9 mouse cellular contexts compared by ENCODE assay signal in the genomic region with DNA sequence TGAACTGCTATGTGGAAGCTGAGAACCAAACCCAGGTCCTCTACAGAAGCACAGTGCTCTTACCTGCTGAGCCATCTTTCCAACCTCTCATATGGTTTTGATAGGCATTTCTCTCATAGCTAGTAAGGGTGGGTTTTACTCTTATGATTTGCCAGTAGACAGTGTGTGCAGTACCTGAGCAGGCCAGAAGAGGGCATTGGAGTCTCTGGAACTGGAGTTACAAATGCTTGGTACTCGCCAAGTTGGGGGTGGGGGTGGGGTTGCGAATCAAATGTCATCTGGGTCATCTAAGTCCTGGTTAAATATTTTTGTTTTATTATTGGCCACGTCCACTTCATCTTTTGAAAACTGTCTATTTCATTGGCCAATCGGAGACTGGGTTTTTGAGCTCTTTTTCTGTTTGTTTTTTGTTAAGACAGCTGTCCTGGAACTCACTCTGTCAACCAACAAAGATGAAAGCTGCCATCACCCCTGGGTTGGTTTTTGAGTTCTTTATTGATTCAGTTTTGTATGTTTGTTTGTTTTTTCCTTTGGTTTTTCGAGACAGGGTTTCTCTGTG. TPM values are rescaled to one million over a fixed set of nuclear protein-coding genes. Genes with fewer than 3 reads are reported as not detected.
DNase-seq lines count a peak whose midpoint lies in the region; ATAC-seq and TF ChIP-seq lines count a peak whose summit lies in the region.
"Had no signal": no experiment of that assay in that cellular context is flagged by ENCODE, and none has a peak within 500 bp of the region (broad histone marks: within the 10 kb centered on the region; RNA-seq: fewer than 3 reads in every experiment).

No protein-coding gene starts in this region.

- no peaks in the 10 kb centered on the region for H3K27me3 ChIP-seq in MEL (ENCODE audit: control insufficient read depth in 1 of 2, insufficient read depth in 2 of 2, low read length in 2 of 2)
- H3K27me3 ChIP-seq in liver, embryonic 14.5 days (ENCODE audit: control insufficient read depth, insufficient read depth, low read length): no peaks in the 10 kb centered on the region
- H3K27me3 ChIP-seq: heart, embryonic 13.5 days had no signal

- no peak overlapping the region for H3K27ac ChIP-seq in MEL (ENCODE audit: control insufficient read depth, low read depth, low read length)
- H3K27ac ChIP-seq in bone marrow, adult 2 months (ENCODE audit: control insufficient read depth, insufficient read depth, low read depth, low read length, poor library complexity): no peak overlapping the region
- H3K27ac ChIP-seq in liver, embryonic 14.5 days: no peak overlapping the region

- TF ChIP-seq RAD21 in MEL (IDR thresholded peaks at IDR 0.05; ENCODE audit: low read depth, low read length): peak; percentile 62

- no peak overlapping the region for H3K9ac ChIP-seq in MEL (ENCODE audit: control insufficient read depth, low read depth, low read length, poor library complexity, severe bottlenecking)
- H3K9ac ChIP-seq in liver, embryonic 14.5 days (replicated peaks): no peak overlapping the region
- H3K9ac ChIP-seq: heart, embryonic 13.5 days had no signal

- 58% methylated on average over 5 of the region's 5 CpGs for WGBS in bone marrow, adult 2 months
- 38% methylated on average over 5 of the region's 5 CpGs for WGBS in liver, embryonic 14.5 days (ENCODE audit: insufficient replicate concordance)

- no peak overlapping the region for H3K4me2 ChIP-seq in liver, embryonic 14.5 days (ENCODE audit: low read depth)
- H3K4me2 ChIP-seq: heart, embryonic 13.5 days had no signal

- H3K79me2 ChIP-seq in MEL (ENCODE audit: control insufficient read depth, insufficient read depth, low read length, poor library complexity): no peaks in the 10 kb centered on the region; the same call in 1 of the 2 replicates

- TF ChIP-seq CTCF in MEL (IDR thresholded peaks at IDR 0.05 in 2 of 3, conservative IDR thresholded peaks at IDR 0.05 in 1 of 3; ENCODE audit: control insufficient read depth in 1 of 3, insufficient read depth in 1 of 3, low read depth in 2 of 3, low read length in 3 of 3, poor library complexity in 1 of 3, severe bottlenecking in 1 of 3): peak; percentile 73 to 88 (median 73)
- TF ChIP-seq CTCF in bone marrow, adult 2 months (IDR thresholded peaks at IDR 0.05; ENCODE audit: control insufficient read depth, insufficient read depth, low read length): peak; percentile 66
- TF ChIP-seq CTCF in liver, embryonic 14.5 days (IDR thresholded peaks at IDR 0.05; ENCODE audit: low read depth): peak; percentile 84

- peaks cover 0 to 5% of the 10 kb centered on the region in 2 experiments; a peak in 1 of 4 replicates for H3K36me3 ChIP-seq in MEL (ENCODE audit: control insufficient read depth in 1 of 2, insufficient read depth in 2 of 2, low read length in 2 of 2)
- H3K36me3 ChIP-seq in liver, embryonic 14.5 days (replicated peaks; ENCODE audit: control insufficient read depth, insufficient read depth, low read depth): peaks cover 15% of the 10 kb centered on the region

- intact Hi-C loops in heart, postnatal 10 days (cut with DNase I): loop anchor here (2.0 kb wide), 1 partner anchor 51 kb away; no protein-coding TSS in a partner anchor

- peaks cover 0 to 4% of the 10 kb centered on the region in 2 experiments; a peak in 1 of 4 replicates for H3K4me1 ChIP-seq in MEL (ENCODE audit: control insufficient read depth in 1 of 2, insufficient read depth in 2 of 2, low read length in 2 of 2)
- peaks cover 1% of the 10 kb centered on the region; the same call in 1 of the 2 replicates for H3K4me1 ChIP-seq in bone marrow, adult 2 months (ENCODE audit: control insufficient read depth, insufficient read depth, low read length)
- H3K4me1 ChIP-seq in liver, embryonic 14.5 days (replicated peaks; ENCODE audit: control insufficient read depth in 2 of 2, insufficient read depth in 2 of 2, low read length in 1 of 2): peaks cover 7 to 24% of the 10 kb centered on the region in 2 experiments

- no peak overlapping the region for H3K4me3 ChIP-seq in MEL (ENCODE audit: control insufficient read depth in 1 of 2, insufficient read depth in 1 of 2, low read depth in 2 of 2, low read length in 2 of 2)
- no peak overlapping the region for H3K4me3 ChIP-seq in bone marrow, adult 2 months (replicated peaks; ENCODE audit: control insufficient read depth, low read depth, low read length)
- no peak overlapping the region for H3K4me3 ChIP-seq in liver, embryonic 14.5 days (ENCODE audit: insufficient read depth in 1 of 2, low read depth in 2 of 2, low read length in 2 of 2)
- H3K4me3 ChIP-seq: heart, embryonic 13.5 days; myocyte had no signal

- no peaks in the 10 kb centered on the region for H3K9me3 ChIP-seq in MEL (replicated peaks; ENCODE audit: insufficient read depth, low read length)
- no peaks in the 10 kb centered on the region for H3K9me3 ChIP-seq in liver, embryonic 14.5 days (ENCODE audit: control insufficient read depth, low read length)
- H3K9me3 ChIP-seq: heart, embryonic 13.5 days had no signal

- ATAC-seq in liver, embryonic 14.5 days (ENCODE audit: insufficient read depth): no peak

- peak; percentile 55 to 69 for DNase-seq in left cerebral cortex, adult 18-20 months (ENCODE audit: low spot score in 2 of 2)
- no peak for DNase-seq in left cerebral cortex, adult 8-10 months (ENCODE audit: low spot score in 2 of 2)
- peak; percentile 89 for DNase-seq in MEL (ENCODE audit: low read depth, low spot score)
- DNase-seq in heart, postnatal 10 days: peak; percentile 65 to 82
- peak; percentile 56 to 59 (median 57) for DNase-seq in liver, embryonic 14.5 days (ENCODE audit: low read depth in 3 of 3, low spot score in 3 of 3)
- DNase-seq in spleen, adult 18-20 months: peak; percentile 39 to 73

- 0 out of 4 replicates have a peak, but pooled peaks of 1 of the 2 experiments have one; percentile 9 for TF ChIP-seq EP300 in MEL (IDR thresholded peaks at IDR 0.05; ENCODE audit: low read depth in 1 of 2, low read length in 2 of 2)
- TF ChIP-seq EP300 in liver, embryonic 14.5 days (IDR thresholded peaks at IDR 0.05; ENCODE audit: low read depth): no peak

- TF ChIP-seq POLR2A in MEL (IDR thresholded peaks at IDR 0.05; ENCODE audit: control insufficient read depth in 1 of 2, insufficient read depth in 1 of 2, low read depth in 1 of 2, low read length in 2 of 2, poor library complexity in 1 of 2): no peak
- no peak for TF ChIP-seq POLR2A in bone marrow, adult 2 months (IDR thresholded peaks at IDR 0.05; ENCODE audit: borderline replicate concordance, control insufficient read depth, low read depth, low read length)

TF ChIP-seq in MEL, 35 proteins besides CTCF, POLR2A, EP300 and RAD21 (continues in another document):
- no peak for TF ChIP-seq ZMIZ1 (IDR thresholded peaks at IDR 0.05; ENCODE audit: low read depth, low read length)
- TF ChIP-seq SIN3A (IDR thresholded peaks at IDR 0.05; ENCODE audit: low read length): peak; percentile 47; the same call in 1 of the 2 replicates
- no peak for TF ChIP-seq MXI1 (IDR thresholded peaks at IDR 0.05; ENCODE audit: low read depth, low read length)

RNA-seq across cellular contexts. Expression of a gene that starts 21.9 kb away (rescaled TPM):
- total RNA-seq in left cerebral cortex, adult 18-20 months (2021): 10 to 100 TPM; 11.9 to 14.6 TPM
- 10 to 100 TPM in 3 of 4 experiments, 1 to 10 TPM in 1; 9.4 to 12.9 (median 11.7) TPM for total RNA-seq in left cerebral cortex, adult 8-10 months (2022)
- 26.0 and 27.4 TPM in 2 replicates for total RNA-seq in MEL (2012; rRNA removed)
- polyA plus RNA-seq in MEL (2012; ENCODE audit: insufficient read depth in 1 of 2, insufficient read length in 2 of 2, low read depth in 1 of 2, low replicate concordance in 2 of 2, missing spikeins in 1 of 2): 100 to 1,000 TPM in 1 of 2 experiments, 10 to 100 TPM in 1; 55.3 to 549 TPM
- 12.3 and 36.6 TPM in 2 replicates for polyA plus RNA-seq in bone marrow, adult 2 months (2011; ENCODE audit: insufficient read depth, insufficient read length, low replicate concordance, missing spikeins)
- total RNA-seq in heart, postnatal 10 days (2021): 10 to 100 TPM; 13.2 to 14.7 TPM
- 5.5 and 8.1 TPM in 2 replicates for polyA plus RNA-seq in liver, embryonic 14.5 days (2012; rRNA removed)
- 2.0 and 2.2 TPM in 2 replicates for polyA plus RNA-seq in liver, embryonic 14.5 days (2014; fragmentation: Nextera tagmentation; extraction: Ambion mirVana)

RNA-seq across cellular contexts. Expression of a gene that starts 22.0 kb away (rescaled TPM):
- 100 to 1,000 TPM; 771 to 830 TPM for total RNA-seq in left cerebral cortex, adult 18-20 months (2021)
- 100 to 1,000 TPM; 799 to 904 (median 900) TPM for total RNA-seq in left cerebral cortex, adult 8-10 months (2022)
- total RNA-seq in MEL (2012; rRNA removed): 511 and 526 TPM in 2 replicates
- 1,000 to 10,000 TPM in 1 of 2 experiments, 100 to 1,000 TPM in 1; 113 to 1,075 TPM for polyA plus RNA-seq in MEL (2012; ENCODE audit: insufficient read depth in 1 of 2, insufficient read length in 2 of 2, low read depth in 1 of 2, low replicate concordance in 2 of 2, missing spikeins in 1 of 2)
- polyA plus RNA-seq in bone marrow, adult 2 months (2011; ENCODE audit: insufficient read depth, insufficient read length, low replicate concordance, missing spikeins): 98.4 and 168 TPM in 2 replicates
- total RNA-seq in heart, postnatal 10 days (2021): 1,000 to 10,000 TPM in 1 of 2 experiments, 100 to 1,000 TPM in 1; 934 to 1,069 TPM
- 155 and 221 TPM in 2 replicates for polyA plus RNA-seq in liver, embryonic 14.5 days (2012; rRNA removed)
- polyA plus RNA-seq in liver, embryonic 14.5 days (2014; fragmentation: Nextera tagmentation; extraction: Ambion mirVana): 313 and 374 TPM in 2 replicates

RNA-seq across cellular contexts. Expression of a gene that starts 22.9 kb away (rescaled TPM):
- total RNA-seq in left cerebral cortex, adult 18-20 months (2021): under 1 TPM; 0.28 to 0.40 TPM
- under 1 TPM in 2 of 4 experiments, not detected in 2; 0.39 to 0.51 TPM for total RNA-seq in left cerebral cortex, adult 8-10 months (2022)
- total RNA-seq in MEL (2012; rRNA removed): 0.65 TPM in 2 replicates
- under 1 TPM in 1 of 2 experiments, not detected in 1; 0.96 TPM for polyA plus RNA-seq in MEL (2012; ENCODE audit: insufficient read depth in 1 of 2, insufficient read length in 2 of 2, low read depth in 1 of 2, low replicate concordance in 2 of 2, missing spikeins in 1 of 2)
- polyA plus RNA-seq in bone marrow, adult 2 months (2011; ENCODE audit: insufficient read depth, insufficient read length, low replicate concordance, missing spikeins): not detected in 2 replicates
- not detected for total RNA-seq in heart, postnatal 10 days (2021)
- polyA plus RNA-seq in liver, embryonic 14.5 days (2012; rRNA removed): 0.05 and 0.10 TPM in 2 replicates
- polyA plus RNA-seq in liver, embryonic 14.5 days (2014; fragmentation: Nextera tagmentation; extraction: Ambion mirVana): not detected in 2 replicates

RNA-seq across cellular contexts. Expression of a gene that starts 29.3 kb away (rescaled TPM):
- 10 to 100 TPM; 91.8 to 96.3 TPM for total RNA-seq in left cerebral cortex, adult 18-20 months (2021)
- 10 to 100 TPM; 81.9 to 94.4 (median 86.6) TPM for total RNA-seq in left cerebral cortex, adult 8-10 months (2022)
- 87.6 and 88.6 TPM in 2 replicates for total RNA-seq in MEL (2012; rRNA removed)
- 100 to 1,000 TPM in 1 of 2 experiments, 10 to 100 TPM in 1; 73.7 to 264 TPM for polyA plus RNA-seq in MEL (2012; ENCODE audit: insufficient read depth in 1 of 2, insufficient read length in 2 of 2, low read depth in 1 of 2, low replicate concordance in 2 of 2, missing spikeins in 1 of 2)
- 4.1 and 9.4 TPM in 2 replicates for polyA plus RNA-seq in bone marrow, adult 2 months (2011; ENCODE audit: insufficient read depth, insufficient read length, low replicate concordance, missing spikeins)
- 10 to 100 TPM; 56.4 to 62.5 TPM for total RNA-seq in heart, postnatal 10 days (2021)
- 3.7 and 4.9 TPM in 2 replicates for polyA plus RNA-seq in liver, embryonic 14.5 days (2012; rRNA removed)
- 16.4 and 21.1 TPM in 2 replicates for polyA plus RNA-seq in liver, embryonic 14.5 days (2014; fragmentation: Nextera tagmentation; extraction: Ambion mirVana)

Comparison
In these comparisons a context has a peak if more than half of its experiments do, and no peak if none do; other contexts are left out.
1. DNase-seq: peak in left cerebral cortex, adult 18-20 months (2 of 2), MEL (single experiment), heart, postnatal 10 days (2 of 2), liver, embryonic 14.5 days (3 of 3) and spleen, adult 18-20 months (2 of 2); none in left cerebral cortex, adult 8-10 months (0 of 2).
2. Peak in every context shown above with its lines, with median percentiles within 50 percentile points of each other: CTCF ChIP-seq.